Mouse (Mus musculus): Measurements from ENCODE around the gene Trim43b. TPM values are rescaled to one million over a fixed set of nuclear protein-coding genes. Genes with fewer than 3 reads are reported as not detected.
A peak's percentile ranks its signal among the peaks of the same experiment; 100 is the strongest.
"Not testable (repeated sequence)": the region's sequence is repeated elsewhere in the genome, so short reads cannot be mapped to it uniquely, and the experiment has no call there.

Trim43b gene
- polyA plus RNA-seq (2015; fragmentation: Nextera tagmentation; extraction: Ambion mirVana): not detected in 2 replicates

DNA sequence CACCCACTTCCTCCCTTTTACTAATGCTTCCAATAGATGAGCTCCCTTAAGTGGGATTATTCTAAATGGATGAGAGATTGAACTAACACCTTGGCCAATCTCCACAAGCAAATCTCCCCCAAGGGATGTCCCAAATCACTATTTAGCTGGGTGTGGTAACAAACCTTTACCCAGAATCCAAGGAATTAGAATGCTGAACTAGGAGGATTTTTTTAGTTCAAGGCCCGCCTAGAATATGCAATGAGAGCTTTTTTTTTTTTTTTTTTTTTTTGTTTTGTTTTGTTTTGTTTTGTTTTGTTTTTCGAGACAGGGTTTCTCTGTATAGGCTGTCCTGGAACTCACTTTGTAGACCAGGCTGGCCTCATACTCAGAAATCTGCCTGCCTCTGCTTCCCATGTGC, at the start of gene Trim43b:
Gene Trim43b, minus strand, starts transcription at position 101 of the 400 bp plus-strand sequence.
- not testable (repeated sequence) for H3K36me3 ChIP-seq (ENCODE audit: control insufficient read depth, insufficient read depth, low read length); H3K9me3 ChIP-seq (replicated peaks; ENCODE audit: control insufficient read depth, low read length); H3K4me2 ChIP-seq (ENCODE audit: low read depth, low read length); H3K27ac ChIP-seq (ENCODE audit: low read length); H3K9ac ChIP-seq (ENCODE audit: low read length); H3K27me3 ChIP-seq (ENCODE audit: control insufficient read depth, insufficient read depth, low read length); H3K4me3 ChIP-seq (replicated peaks; ENCODE audit: low read length); ATAC-seq (ENCODE audit: insufficient read depth, low FRiP score); H3K4me1 ChIP-seq (ENCODE audit: control insufficient read depth, insufficient read depth, low read length)
- 78% methylated on average over 2 of the region's 2 CpGs for WGBS

DNA sequence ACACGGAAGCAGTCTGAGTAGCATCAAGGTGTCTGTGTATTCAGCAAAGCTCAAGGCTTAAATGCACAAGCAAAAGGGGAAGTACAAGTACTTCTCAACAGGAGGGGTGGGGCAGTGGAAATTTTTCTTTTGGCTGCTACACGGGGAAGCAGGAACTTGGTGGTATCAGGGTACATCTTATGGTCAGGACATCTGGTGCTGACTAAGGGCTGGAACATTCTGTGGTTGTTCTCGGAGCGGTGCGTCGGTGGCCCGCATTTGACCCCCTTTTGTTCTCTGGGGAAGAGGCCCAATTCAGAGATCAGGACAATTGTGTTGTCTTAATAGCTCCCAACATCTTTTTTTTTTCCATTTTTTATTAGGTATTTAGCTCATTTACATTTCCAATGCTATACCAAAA, 11.9 kb upstream of the Trim43b start:
- WGBS: 91% methylated on average over 7 of the region's 7 CpGs
- H3K9ac ChIP-seq (ENCODE audit: low read length); H3K9me3 ChIP-seq (replicated peaks; ENCODE audit: control insufficient read depth, low read length); H3K4me2 ChIP-seq (ENCODE audit: low read depth, low read length); H3K27ac ChIP-seq (ENCODE audit: low read length); H3K4me1 ChIP-seq (ENCODE audit: control insufficient read depth, insufficient read depth, low read length); H3K27me3 ChIP-seq (ENCODE audit: control insufficient read depth, insufficient read depth, low read length); H3K36me3 ChIP-seq (ENCODE audit: control insufficient read depth, insufficient read depth, low read length); ATAC-seq (ENCODE audit: insufficient read depth, low FRiP score); H3K4me3 ChIP-seq (replicated peaks; ENCODE audit: low read length): not testable (repeated sequence)

DNA sequence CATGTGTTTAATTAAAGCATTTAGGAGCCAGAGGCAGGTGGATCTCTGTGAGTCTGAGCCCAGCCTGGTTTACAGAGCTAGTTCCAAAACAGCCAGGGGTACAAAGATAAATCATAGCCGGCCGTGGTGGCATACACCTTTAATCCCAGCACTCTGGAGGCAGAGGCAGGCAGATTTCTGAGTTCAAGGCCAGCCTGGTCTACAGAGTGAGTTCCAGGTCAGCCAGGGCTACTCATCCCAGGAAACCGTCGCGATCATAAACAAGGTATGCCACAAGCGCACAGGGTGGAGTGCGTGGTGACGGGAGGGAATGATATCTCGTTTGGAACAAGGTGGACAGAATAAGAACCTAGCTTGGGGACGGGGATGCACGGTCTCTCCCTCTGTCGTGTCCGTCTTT, 5.9 kb downstream of the Trim43b start:
- H3K9ac ChIP-seq (ENCODE audit: low read length); H3K4me2 ChIP-seq (ENCODE audit: low read depth, low read length); H3K36me3 ChIP-seq (ENCODE audit: control insufficient read depth, insufficient read depth, low read length); ATAC-seq (ENCODE audit: insufficient read depth, low FRiP score); H3K9me3 ChIP-seq (replicated peaks; ENCODE audit: control insufficient read depth, low read length); H3K27ac ChIP-seq (ENCODE audit: low read length); H3K4me3 ChIP-seq (replicated peaks; ENCODE audit: low read length); H3K4me1 ChIP-seq (ENCODE audit: control insufficient read depth, insufficient read depth, low read length); H3K27me3 ChIP-seq (ENCODE audit: control insufficient read depth, insufficient read depth, low read length): not testable (repeated sequence)
- 95% methylated on average over 13 of the region's 13 CpGs for WGBS

DNA sequence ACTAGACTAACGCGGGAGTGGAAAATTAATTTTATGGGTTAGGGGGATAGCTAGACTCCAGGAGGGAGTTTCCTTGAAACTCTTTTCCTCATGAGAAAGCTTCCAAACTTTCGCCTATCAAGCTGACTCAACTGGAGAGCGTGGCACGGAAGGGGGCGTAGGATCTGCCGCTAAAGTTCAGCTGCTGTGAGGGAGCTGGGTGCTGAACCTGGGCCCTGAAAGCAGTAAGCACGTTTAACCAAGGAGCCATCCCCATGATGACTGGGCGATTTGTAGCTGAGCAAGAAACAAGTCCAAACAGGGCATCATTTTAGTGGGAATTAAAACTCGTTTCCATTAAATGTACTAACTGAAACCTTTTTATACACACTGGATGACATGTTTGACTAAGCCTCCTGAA, 13.0 kb downstream of the Trim43b start:
- not testable (repeated sequence) for H3K36me3 ChIP-seq (ENCODE audit: control insufficient read depth, insufficient read depth, low read length); H3K4me3 ChIP-seq (replicated peaks; ENCODE audit: low read length); H3K9ac ChIP-seq (ENCODE audit: low read length); ATAC-seq (ENCODE audit: insufficient read depth, low FRiP score); H3K27me3 ChIP-seq (ENCODE audit: control insufficient read depth, insufficient read depth, low read length); H3K9me3 ChIP-seq (replicated peaks; ENCODE audit: control insufficient read depth, low read length); H3K4me2 ChIP-seq (ENCODE audit: low read depth, low read length); H3K27ac ChIP-seq (ENCODE audit: low read length); H3K4me1 ChIP-seq (ENCODE audit: control insufficient read depth, insufficient read depth, low read length)
- WGBS: 58% methylated on average over 10 of the region's 10 CpGs

DNA sequence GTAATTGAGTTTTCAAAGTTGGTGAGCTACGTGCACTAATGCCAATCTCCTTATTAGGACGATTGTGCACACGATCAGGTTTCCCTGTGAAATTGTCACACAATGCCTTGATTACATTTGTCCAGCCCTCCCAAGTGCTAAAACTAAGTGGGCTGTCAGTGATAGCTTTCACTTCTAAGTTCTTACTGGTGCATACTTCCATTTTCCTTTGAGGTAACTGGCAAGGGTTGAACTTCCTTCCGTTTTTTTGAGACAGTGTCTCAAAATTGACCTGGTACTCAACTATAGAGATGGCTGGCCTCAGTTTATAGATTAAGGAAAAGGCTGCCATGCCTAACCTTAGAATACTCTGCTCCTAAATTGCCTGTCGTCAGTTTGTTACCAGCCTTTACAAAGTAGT, 16.1 kb downstream of the Trim43b start:
- not testable (repeated sequence) for H3K27ac ChIP-seq (ENCODE audit: low read length); H3K27me3 ChIP-seq (ENCODE audit: control insufficient read depth, insufficient read depth, low read length); H3K4me2 ChIP-seq (ENCODE audit: low read depth, low read length); H3K4me3 ChIP-seq (replicated peaks; ENCODE audit: low read length); H3K9me3 ChIP-seq (replicated peaks; ENCODE audit: control insufficient read depth, low read length); ATAC-seq (ENCODE audit: insufficient read depth, low FRiP score); H3K36me3 ChIP-seq (ENCODE audit: control insufficient read depth, insufficient read depth, low read length); H3K4me1 ChIP-seq (ENCODE audit: control insufficient read depth, insufficient read depth, low read length); H3K9ac ChIP-seq (ENCODE audit: low read length)
- 83% methylated on average over 1 of the region's 5 CpGs for WGBS

DNA sequence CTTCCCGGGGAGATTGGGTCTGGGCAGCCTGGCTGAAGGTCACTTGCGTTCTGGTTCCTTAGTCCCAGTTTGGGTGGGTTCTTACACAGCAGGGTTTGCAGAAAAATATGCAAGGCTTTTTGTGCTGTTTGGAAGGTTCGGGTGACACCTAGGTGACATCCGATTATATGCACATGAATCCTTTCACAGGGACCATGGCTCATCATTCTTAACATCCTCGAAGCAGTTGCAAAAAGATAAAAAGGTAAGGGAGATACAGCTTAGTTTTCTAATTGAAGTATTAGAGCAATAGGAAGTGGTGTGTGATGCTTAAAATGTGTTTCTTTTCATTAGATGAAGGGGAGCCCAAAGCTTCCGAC, 25.5 kb downstream of the Trim43b start:
- not testable (repeated sequence) for H3K27ac ChIP-seq (ENCODE audit: low read length); H3K4me2 ChIP-seq (ENCODE audit: low read depth, low read length); H3K9ac ChIP-seq (ENCODE audit: low read length); H3K9me3 ChIP-seq (replicated peaks; ENCODE audit: control insufficient read depth, low read length); H3K27me3 ChIP-seq (ENCODE audit: control insufficient read depth, insufficient read depth, low read length); H3K4me3 ChIP-seq (replicated peaks; ENCODE audit: low read length); ATAC-seq (ENCODE audit: insufficient read depth, low FRiP score); H3K4me1 ChIP-seq (ENCODE audit: control insufficient read depth, insufficient read depth, low read length); H3K36me3 ChIP-seq (ENCODE audit: control insufficient read depth, insufficient read depth, low read length)
- WGBS: 91% methylated on average over 2 of the region's 6 CpGs

DNA sequence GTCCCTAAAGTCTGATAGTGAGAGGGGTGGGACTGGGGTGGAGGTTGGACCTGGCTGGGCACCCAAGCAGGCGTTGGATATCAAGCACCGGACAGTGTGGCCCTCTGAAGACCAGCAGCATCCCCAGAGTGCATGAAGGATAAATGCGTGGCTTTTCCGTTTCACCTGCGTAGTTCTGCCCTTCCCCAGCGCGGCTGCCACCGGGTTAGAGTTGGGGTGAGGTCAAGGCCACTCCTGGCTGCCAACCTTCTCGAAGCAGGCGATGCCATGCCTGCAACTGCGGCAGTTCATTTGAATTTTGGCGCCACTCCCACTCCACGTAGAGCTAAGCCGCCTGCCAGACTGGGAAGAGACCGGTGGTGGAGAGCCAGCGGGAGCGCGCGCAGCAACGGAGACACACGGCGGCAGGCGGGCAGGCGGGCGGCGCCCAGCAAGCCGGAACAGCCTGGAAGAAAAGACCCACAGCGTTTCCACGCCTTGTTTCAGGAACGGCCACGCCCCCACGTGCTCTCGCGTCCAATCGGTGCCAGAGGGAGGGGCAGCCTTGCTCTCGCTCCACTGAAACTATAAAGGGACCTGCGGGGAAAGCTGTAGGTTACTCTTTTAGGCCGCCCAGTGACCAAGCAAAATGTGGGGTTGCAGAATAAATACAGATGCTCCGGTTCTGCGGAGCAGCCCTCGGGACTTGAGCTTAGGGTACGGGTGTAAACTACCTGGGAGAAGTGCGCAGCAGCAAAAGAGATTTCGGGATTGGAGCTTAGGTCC, 26.1 kb downstream of the Trim43b start:
- 65% methylated on average over 35 of the region's 44 CpGs for WGBS
- not testable (repeated sequence) for H3K27me3 ChIP-seq (ENCODE audit: control insufficient read depth, insufficient read depth, low read length); H3K9me3 ChIP-seq (replicated peaks; ENCODE audit: control insufficient read depth, low read length); H3K4me2 ChIP-seq (ENCODE audit: low read depth, low read length); H3K27ac ChIP-seq (ENCODE audit: low read length); H3K4me1 ChIP-seq (ENCODE audit: control insufficient read depth, insufficient read depth, low read length); H3K36me3 ChIP-seq (ENCODE audit: control insufficient read depth, insufficient read depth, low read length); H3K4me3 ChIP-seq (replicated peaks; ENCODE audit: low read length); H3K9ac ChIP-seq (ENCODE audit: low read length)
- peak; percentile 97 for ATAC-seq (ENCODE audit: insufficient read depth, low FRiP score)

Other genes starting within 250 kb of the Trim43b start
- 0.49 and 0.81 TPM in 2 replicates for gene Bcl2a1a, start 135.9 kb downstream of the Trim43b start, polyA plus RNA-seq (2015; fragmentation: Nextera tagmentation; extraction: Ambion mirVana)
- 2.3 and 2.7 TPM in 2 replicates for gene Bcl2a1b, start 106.4 kb upstream of the Trim43b start, polyA plus RNA-seq (2015; fragmentation: Nextera tagmentation; extraction: Ambion mirVana)
- gene Gm29094, start 106.5 kb upstream of the Trim43b start, polyA plus RNA-seq (2015; fragmentation: Nextera tagmentation; extraction: Ambion mirVana): 1.0 and 1.7 TPM in 2 replicates
- 26.9 and 30.8 TPM in 2 replicates for gene Mthfs, start 117.8 kb upstream of the Trim43b start, polyA plus RNA-seq (2015; fragmentation: Nextera tagmentation; extraction: Ambion mirVana)